Mouse (Mus musculus) cerebellum, adult 2 months (tissue): ENCODE data around the gene Pfn3. TPM values are rescaled to one million over a fixed set of nuclear protein-coding genes. Genes with fewer than 3 reads are reported as not detected.
A peak's percentile ranks its signal among the peaks of the same experiment; 100 is the strongest.

Source experiments
- DNase-seq, 2 experiments: peaks; one replicate each; pipeline ENCODE4 v3.0.0; 2021
- H3K27ac ChIP-seq: fragments of 200-500 bp; 2 replicates; pipeline ENCODE4 v1.5.1; 2012; ENCODE audit warnings: low read length, control low read depth, inconsistent platforms; ENCODE audit not compliant: insufficient read depth
- H3K27me3 ChIP-seq: fragments of 200-500 bp; 2 replicates; pipeline ENCODE4 v1.6.1; 2012; ENCODE audit warnings: inconsistent platforms, mild to moderate bottlenecking, low read length, moderate library complexity; ENCODE audit not compliant: control insufficient read depth, insufficient read depth
- H3K4me1 ChIP-seq: fragments of 200-500 bp; 2 replicates; pipeline ENCODE4 v1.6.1; 2011; ENCODE audit warnings: low read length; ENCODE audit not compliant: control insufficient read depth, insufficient read depth
- H3K4me3 ChIP-seq: fragments of 200-500 bp; replicated peaks from 2 replicates; pipeline ENCODE3; 2011; ENCODE audit warnings: mild to moderate bottlenecking, low read depth, low read length, control low read depth; ENCODE audit not compliant: insufficient read depth
- CTCF ChIP-seq: fragments of 200-500 bp; IDR thresholded peaks from 2 replicates; pipeline ENCODE4 v1.5.1; 2011; ENCODE audit warnings: low read depth, mild to moderate bottlenecking, control low read depth, low read length, moderate library complexity, borderline replicate concordance; ENCODE audit not compliant: insufficient read depth
- POLR2A ChIP-seq: fragments of 200-500 bp; IDR thresholded peaks from 2 replicates; pipeline ENCODE4 v1.6.1; 2011; ENCODE audit warnings: low read length, control low read depth, borderline replicate concordance; ENCODE audit not compliant: insufficient read depth
- WGBS: fragments of 180-500 bp; shearing (Covaris S2); methylation state at CpG from one replicate; pipeline ENCODE4 v1.1.7; 2018; 5-methylcytosine and 5-hydroxymethylcytosine counted together
- polyA plus RNA-seq: library from polyadenylated mRNA; depleted of rRNA; stranded (reverse); fragments of >200 nt; gene quantifications from 2 replicates; pipeline ENCODE4 v1.2.3, GENCODE M21; 2012; rRNA removed

Gene Pfn3
- polyA plus RNA-seq, 1 experiment: not detected

GRCm38 (mm10) chr13:55374206-55374924, 40.7 kb downstream of the Pfn3 start:
- Histone ChIP-seq H3K27ac (no peak overlapping the region), H3K4me1 (no peaks in the 10 kb centered on the region), H3K4me3 (no peak overlapping the region), H3K27me3 (no peaks in the 10 kb centered on the region)
- no peak for DNase-seq
- no peak for TF ChIP-seq CTCF
- TF ChIP-seq POLR2A: no peak
- WGBS: 62% methylated on average over 6 of the region's 6 CpGs

GRCm38 (mm10) chr13:55371740-55372139, 43.3 kb downstream of the Pfn3 start:
- no peaks in the 10 kb centered on the region for H3K4me1 ChIP-seq

GRCm38 (mm10) chr13:55371007-55371681, 43.9 kb downstream of the Pfn3 start:
- H3K27ac ChIP-seq: 0 out of 2 replicates have a peak overlapping the region, but pooled peaks have one; percentile 20

More at GRCm38 (mm10) chr13:55371740-55372139, 43.3 kb downstream of the Pfn3 start:
- no peak overlapping the region for H3K27ac ChIP-seq
- no peaks in the 10 kb centered on the region for H3K27me3 ChIP-seq
- TF ChIP-seq CTCF (no peak), POLR2A (no peak)
- WGBS: 26% methylated on average over 5 of the region's 5 CpGs
- H3K4me3 ChIP-seq: no peak overlapping the region
- no peak for DNase-seq

GRCm38 (mm10) chr13:55370234-55370633, 44.8 kb downstream of the Pfn3 start:
- no peak for TF ChIP-seq CTCF
- TF ChIP-seq POLR2A: no peak
- DNase-seq: no peak
- Histone ChIP-seq H3K27ac (no peak overlapping the region), H3K4me1 (no peaks in the 10 kb centered on the region), H3K4me3 (no peak overlapping the region), H3K27me3 (no peaks in the 10 kb centered on the region)
- 60% methylated on average over 3 of the region's 3 CpGs for WGBS

More at GRCm38 (mm10) chr13:55371007-55371681, 43.9 kb downstream of the Pfn3 start:
- Histone ChIP-seq H3K27me3 (no peaks in the 10 kb centered on the region), H3K4me1 (no peaks in the 10 kb centered on the region), H3K4me3 (no peak overlapping the region)
- DNase-seq: peak in 1 of 2 experiments; percentile 48
- no peak for TF ChIP-seq POLR2A
- 16% methylated on average over 8 of the region's 8 CpGs for WGBS

GRCm38 (mm10) chr13:55369531-55370114, 45.4 kb downstream of the Pfn3 start, which contains the start of gene Rgs14:
Rgs14 (plus strand) TSS chr13:55369732.
- 43% methylated on average over 13 of the region's 13 CpGs for WGBS
- TF ChIP-seq CTCF (no peak), POLR2A (no peak)
- DNase-seq: no peak
- Histone ChIP-seq H3K4me3 (no peak within 1 kb of the TSS), H3K27me3 (no peaks in the 10 kb centered on the region), H3K27ac (no peak within 1 kb of the TSS), H3K4me1 (no peaks in the 10 kb centered on the region)

- no peaks in the 10 kb centered on the region for H3K27me3 ChIP-seq
- WGBS: 78% methylated on average over 7 of the region's 7 CpGs
- no peak for TF ChIP-seq CTCF
- TF ChIP-seq POLR2A: no peak
- H3K4me3 ChIP-seq: no peak overlapping the region
- H3K4me1 ChIP-seq: no peaks in the 10 kb centered on the region
- H3K27ac ChIP-seq: no peak overlapping the region
- no peak for DNase-seq
Observed at GRCm38 (mm10) chr13:55368401-55368800, 46.6 kb downstream of the Pfn3 start.

Other genes with a start within 250 kb of the Pfn3 start
- gene Nsd1, start 205.4 kb downstream of the Pfn3 start, polyA plus RNA-seq: 47.5 and 49.5 TPM in 2 replicates
- gene Prelid1, start 94.7 kb downstream of the Pfn3 start, polyA plus RNA-seq: 186 and 191 TPM in 2 replicates
- gene Rab24, start 93.3 kb downstream of the Pfn3 start, polyA plus RNA-seq: 146 and 148 TPM in 2 replicates
- 0.17 and 0.38 TPM in 2 replicates for gene Mxd3, start 85.4 kb downstream of the Pfn3 start, polyA plus RNA-seq
- gene Lman2, start 52.4 kb downstream of the Pfn3 start, polyA plus RNA-seq: 65.1 and 66.7 TPM in 2 replicates
- 0.30 and 0.46 TPM in 2 replicates for gene Rgs14, start 45.5 kb downstream of the Pfn3 start, polyA plus RNA-seq
- gene Slc34a1, start 17.0 kb downstream of the Pfn3 start, polyA plus RNA-seq: not detected in 2 replicates
- 0.05 and 0.11 TPM in 2 replicates for gene F12, start 11.6 kb upstream of the Pfn3 start, polyA plus RNA-seq
- gene Grk6, start 29.8 kb upstream of the Pfn3 start, polyA plus RNA-seq: 52.7 and 53.9 TPM in 2 replicates
- 10.7 and 13.0 TPM in 2 replicates for gene Prr7, start 49.0 kb upstream of the Pfn3 start, polyA plus RNA-seq
- 97.4 and 108 TPM in 2 replicates for gene Dbn1, start 72.9 kb upstream of the Pfn3 start, polyA plus RNA-seq
- gene Pdlim7, start 98.4 kb upstream of the Pfn3 start, polyA plus RNA-seq: 66.8 and 67.2 TPM in 2 replicates
- gene Dok3, start 114.1 kb upstream of the Pfn3 start, polyA plus RNA-seq: 9.3 and 9.8 TPM in 2 replicates
- gene Ddx41, start 121.4 kb upstream of the Pfn3 start, polyA plus RNA-seq: 66.3 and 70.3 TPM in 2 replicates
- gene Fam193b, start 155.9 kb upstream of the Pfn3 start, polyA plus RNA-seq: 127 and 128 TPM in 2 replicates
- 107 and 113 TPM in 2 replicates for gene Tmed9, start 158.5 kb upstream of the Pfn3 start, polyA plus RNA-seq
- 27.9 and 32.0 TPM in 2 replicates for gene B4galt7, start 184.7 kb upstream of the Pfn3 start, polyA plus RNA-seq
- 63.9 and 64.3 TPM in 2 replicates for gene Caml, start 207.8 kb upstream of the Pfn3 start, polyA plus RNA-seq
- gene Ddx46, start 219.8 kb upstream of the Pfn3 start, polyA plus RNA-seq: 55.3 and 58.6 TPM in 2 replicates